Mouse (Mus musculus) testis, adult 2 months (tissue): ENCODE data around the gene Nhs.
"Not testable (repeated sequence)": the region's sequence is repeated elsewhere in the genome, so short reads cannot be mapped to it uniquely, and the experiment has no call there.

Source experiments
- CTCF ChIP-seq: fragments of 200-500 bp; IDR thresholded peaks from 2 replicates; pipeline ENCODE4 v1.5.1; 2012; ENCODE audit warnings: low read depth, mild to moderate bottlenecking, inconsistent platforms, low read length, moderate library complexity; ENCODE audit not compliant: control insufficient read depth, insufficient read depth, insufficient replicate concordance
- POLR2A ChIP-seq: fragments of 200-500 bp; IDR thresholded peaks from 2 replicates; pipeline ENCODE4 v1.6.1; 2012; ENCODE audit warnings: low read depth, mild to moderate bottlenecking, inconsistent platforms, low read length, moderate library complexity; ENCODE audit not compliant: control insufficient read depth

DNA sequence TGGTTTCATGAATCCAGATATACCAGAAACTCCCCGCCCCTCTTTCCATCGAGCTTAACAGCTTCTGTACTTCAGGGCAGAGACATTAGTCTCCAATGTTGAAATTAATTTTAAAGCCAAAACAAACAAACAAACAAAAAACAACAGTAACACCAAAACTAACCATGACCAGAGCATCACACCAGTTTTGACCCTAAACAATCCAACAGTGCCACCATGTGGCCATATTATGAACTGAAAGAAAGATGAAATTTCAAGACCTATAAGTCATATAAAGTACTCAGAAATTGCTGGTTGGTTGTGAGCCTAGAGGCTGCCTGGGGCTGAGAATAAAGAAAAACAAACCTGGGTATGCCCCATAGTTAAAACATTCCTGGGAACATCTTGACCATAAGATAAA lies 333.3 kb downstream of the Nhs start:
- TF ChIP-seq CTCF, POLR2A: not testable (repeated sequence)
